Mouse (Mus musculus) lung, adult 10 weeks (tissue): ENCODE measurements around the gene Entpd3. TPM values are rescaled to one million over a fixed set of nuclear protein-coding genes. Genes with fewer than 3 reads are reported as not detected.

Source experiments
- polyA plus RNA-seq: library from polyadenylated mRNA; stranded (reverse); fragments of 350-450 nt; fragmentation: Illumina TruSeq; extraction: RNeasy Lipid Tissue Mini Kit (QIAGEN cat#74804); gene quantifications from one replicate; pipeline ENCODE4 v1.2.3, GENCODE M21; 2014; ENCODE audit warnings: low read depth, low replicate concordance; ENCODE audit not compliant: insufficient read depth

Gene Entpd3
- 1.5 TPM for polyA plus RNA-seq

DNA sequence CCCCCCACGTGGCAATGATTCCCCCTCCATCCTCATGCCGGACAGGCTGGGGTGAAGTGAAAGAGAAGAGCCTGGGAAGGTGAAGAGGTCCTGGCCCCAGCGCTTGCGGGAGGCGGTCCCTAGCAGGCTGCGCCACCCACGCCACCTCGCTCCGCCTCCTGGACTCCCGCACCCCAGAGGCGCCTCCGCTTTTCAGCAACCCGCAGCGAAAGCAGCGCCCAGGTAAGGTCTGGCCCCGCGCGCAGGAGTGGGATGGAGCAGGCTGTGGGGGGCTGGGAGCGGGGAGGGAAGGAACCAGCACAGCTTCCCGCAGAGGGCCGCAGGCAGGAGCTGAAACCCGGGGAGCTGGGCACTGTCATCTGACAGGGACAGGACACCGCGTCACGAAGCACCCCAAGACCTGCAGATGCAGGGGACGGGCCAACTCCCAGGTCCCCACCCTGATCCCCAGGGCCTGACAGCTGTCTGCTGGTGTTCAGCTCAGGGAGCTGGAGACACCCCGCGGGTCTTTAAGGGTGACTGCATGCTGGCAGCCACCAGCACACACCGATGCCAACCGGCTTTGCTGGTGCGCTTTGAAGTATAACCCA is at the start of gene Entpd3:
TSS of gene Entpd3 (plus strand) at position 157 of the 590 bp plus-strand sequence.

GRCm38 (mm10) chr9:120492010-120492399 is 47.6 kb upstream of the Entpd3 start, which contains the start of gene Eif1b:
Gene Eif1b, plus strand, starts transcription at chr9:120492232.

DNA sequence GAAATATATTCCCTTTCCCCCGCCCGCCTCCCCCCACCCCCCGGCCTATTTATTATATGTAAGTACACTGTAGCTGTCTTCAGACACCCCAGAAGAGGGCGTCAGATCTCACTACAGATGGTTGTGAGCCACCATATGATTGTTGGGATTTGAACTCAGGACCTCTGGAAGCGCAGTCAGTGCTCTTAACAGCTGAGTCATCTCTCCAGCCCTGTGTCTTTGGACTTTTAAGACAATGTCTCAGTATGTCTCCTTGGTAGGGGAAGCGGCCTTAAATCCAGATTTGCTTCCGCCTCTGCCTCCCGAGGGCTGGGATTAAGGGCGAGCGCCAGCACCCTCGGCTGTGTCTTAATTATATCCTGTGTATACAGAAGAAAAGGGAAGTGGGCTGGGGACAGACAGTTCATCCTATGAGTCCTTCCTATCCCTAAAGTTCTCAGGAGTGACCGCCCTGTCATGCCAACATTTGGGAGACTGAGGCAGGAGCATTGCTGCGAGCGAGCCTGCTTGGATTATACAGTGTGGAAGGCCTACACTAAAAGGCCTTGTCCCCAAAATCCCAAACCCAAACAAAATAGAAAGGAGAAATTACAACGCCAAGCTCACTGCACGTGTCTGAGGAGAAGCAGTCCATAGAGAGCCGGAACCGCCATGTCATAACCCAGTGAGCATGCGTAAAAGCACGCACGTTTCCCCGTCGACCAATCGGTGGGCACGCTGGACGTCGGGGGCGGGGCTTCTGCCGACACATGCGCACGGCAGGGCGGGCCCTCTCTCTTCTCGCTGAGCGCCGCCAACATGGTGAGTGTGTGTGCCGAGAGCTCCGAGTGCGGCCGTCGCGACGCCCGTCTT is 31.3 kb downstream of the Entpd3 start, which contains the start of gene Rpl14:
TSS of gene Rpl14 (plus strand) at position 704 of the 852 bp plus-strand sequence.

Other genes starting within 250 kb of the Entpd3 start
- 4.9 TPM for gene Myrip, start 238.3 kb upstream of the Entpd3 start, polyA plus RNA-seq
- gene Eif1b, start 47.6 kb upstream of the Entpd3 start, polyA plus RNA-seq: 69.8 TPM
- 827 TPM for gene Rpl14, start 31.6 kb downstream of the Entpd3 start, polyA plus RNA-seq